Mouse (Mus musculus) kidney, embryonic 16.5 days (tissue): Measurements from ENCODE around the gene Tsen54. TPM values are rescaled to one million over a fixed set of nuclear protein-coding genes. Genes with fewer than 3 reads are reported as not detected.

Experiments used
- microRNA-seq: library from miRNA; unstranded; fragments of <30 nt; microRNA quantifications from one replicate; pipeline ENCODE4, GENCODE M21; 2016
- polyA plus RNA-seq: library from polyadenylated mRNA; unstranded; fragments of >200 nt; fragmentation: Nextera tagmentation; extraction: Ambion mirVana; gene quantifications from 2 replicates; pipeline ENCODE4 v1.2.1, GENCODE M21; 2015

Gene Tsen54
- polyA plus RNA-seq, 1 experiment from 2014 or later, result 50.2 TPM

Small RNA genes within 50 kb of the gene (microRNA-seq; reads per million reads assigned to microRNA genes)
- not detected for gene Mir5621

Other genes starting within 250 kb of the Tsen54 start
- 101 and 103 TPM in 2 replicates for gene Mrps7, start 210.8 kb upstream of the Tsen54 start, polyA plus RNA-seq
- gene Gga3, start 210.7 kb upstream of the Tsen54 start, polyA plus RNA-seq, result 24.5 and 26.8 TPM in 2 replicates
- 42.8 and 47.1 TPM in 2 replicates for gene Mif4gd, start 201.8 kb upstream of the Tsen54 start, polyA plus RNA-seq
- gene Slc25a19, start 186.4 kb upstream of the Tsen54 start, polyA plus RNA-seq, result 51.0 and 56.1 TPM in 2 replicates
- 86.5 and 87.0 TPM in 2 replicates for gene Grb2, start 106.1 kb upstream of the Tsen54 start, polyA plus RNA-seq
- 33.4 and 34.5 TPM in 2 replicates for gene Tmem94, start 49.3 kb upstream of the Tsen54 start, polyA plus RNA-seq
- 21.5 and 23.6 TPM in 2 replicates for gene Caskin2, start 1.1 kb upstream of the Tsen54 start, polyA plus RNA-seq
- 58.3 and 64.5 TPM in 2 replicates for gene Llgl2, start 9.3 kb downstream of the Tsen54 start, polyA plus RNA-seq
- 12.6 and 14.2 TPM in 2 replicates for gene Myo15b, start 43.7 kb downstream of the Tsen54 start, polyA plus RNA-seq
- gene Smim5, start 85.2 kb downstream of the Tsen54 start, polyA plus RNA-seq, result 4.7 and 5.0 TPM in 2 replicates
- 11.8 and 12.8 TPM in 2 replicates for gene Smim6, start 97.3 kb downstream of the Tsen54 start, polyA plus RNA-seq
- 35.9 and 38.9 TPM in 2 replicates for gene Sap30bp, start 118.6 kb downstream of the Tsen54 start, polyA plus RNA-seq
- 25.3 and 26.9 TPM in 2 replicates for gene Recql5, start 118.8 kb downstream of the Tsen54 start, polyA plus RNA-seq
- 2.5 and 3.4 TPM in 2 replicates for gene Itgb4, start 160.0 kb downstream of the Tsen54 start, polyA plus RNA-seq
- gene Galk1, start 198.0 kb downstream of the Tsen54 start, polyA plus RNA-seq, result 222 and 240 TPM in 2 replicates
- gene H3f3b, start 213.2 kb downstream of the Tsen54 start, polyA plus RNA-seq, result 1,676 and 1,744 TPM in 2 replicates
- gene Unk, start 215.6 kb downstream of the Tsen54 start, polyA plus RNA-seq, result 41.2 and 46.6 TPM in 2 replicates